Mouse (Mus musculus) hindbrain, embryonic 14.5 days (tissue): ENCODE measurements at regions not wholly inside any gene's neighbourhood (a gene's known extent, or its start where the extent isn't known, plus 50 kb on each side); places are given as distances from the start of the nearest gene placed in this dataset.

Experiments
- ATAC-seq: fragments of 200-750 bp; cut with Nextera tagmentation; 2 replicates; pipeline ENCODE4 v1.8.0; 2017; ENCODE audit warnings: moderate number of reproducible peaks, mild to moderate bottlenecking, moderate TSS enrichment, moderate library complexity; ENCODE audit not compliant: low FRiP score
- DNase-seq: peaks from one replicate; pipeline ENCODE4 v3.0.0-alpha.2; 2015; ENCODE audit warnings: low spot score
- H3K27ac ChIP-seq: fragments of 300-500 bp; sonication (generic); 2 replicates; pipeline ENCODE4 v1.5.1; 2014; ENCODE audit warnings: mild to moderate bottlenecking, moderate library complexity
- H3K27me3 ChIP-seq: fragments of 300-500 bp; sonication (generic); 2 replicates; pipeline ENCODE4 v1.6.1; 2014; ENCODE audit warnings: mild to moderate bottlenecking, low read length, mixed read lengths; ENCODE audit not compliant: control insufficient read depth, insufficient read depth
- H3K36me3 ChIP-seq: fragments of 300-500 bp; sonication (generic); replicated peaks from 2 replicates; pipeline ENCODE4 v1.6.1; 2014; ENCODE audit not compliant: control insufficient read depth, insufficient read depth
- H3K4me1 ChIP-seq: fragments of 300-500 bp; sonication (generic); replicated peaks from 2 replicates; pipeline ENCODE4 v1.6.1; 2014; ENCODE audit warnings: antibody characterized with exemption, low read length, mixed read lengths; ENCODE audit not compliant: control insufficient read depth, insufficient read depth
- H3K4me2 ChIP-seq: fragments of 300-500 bp; sonication (generic); replicated peaks from 2 replicates; pipeline ENCODE4 v1.6.1; 2014; ENCODE audit warnings: mild to moderate bottlenecking, moderate library complexity
- H3K4me3 ChIP-seq: fragments of 300-500 bp; sonication (generic); replicated peaks from 2 replicates; pipeline ENCODE4 v1.5.1; 2014; ENCODE audit warnings: mild to moderate bottlenecking, low read length
- H3K9ac ChIP-seq: fragments of 300-500 bp; sonication (generic); 2 replicates; pipeline ENCODE4 v1.6.1; 2014
- H3K9me3 ChIP-seq: fragments of 300-500 bp; sonication (generic); 2 replicates; pipeline ENCODE4 v1.6.1; 2016; ENCODE audit warnings: low read length; ENCODE audit not compliant: control insufficient read depth
- WGBS: fragments of 180-500 bp; shearing (Covaris S2); extraction: QIAGEN DNeasy Blood & Tissue Kit; methylation state at CpG from one replicate; pipeline ENCODE4 v1.1.7; 2014; 5-methylcytosine and 5-hydroxymethylcytosine counted together

GRCm38 (mm10) chr6:50775637-50776036, 121.4 kb upstream of the Npvf start:
- Histone ChIP-seq H3K9ac (peak overlapping the region; percentile 52; the same call in 1 of the 2 replicates), H3K4me3 (no peak overlapping the region), H3K9me3 (no peaks in the 10 kb centered on the region), H3K27ac (peak overlapping the region; percentile 97), H3K36me3 (no peaks in the 10 kb centered on the region), H3K4me2 (no peak overlapping the region), H3K4me1 (peaks cover 31% of the 10 kb centered on the region), H3K27me3 (no peaks in the 10 kb centered on the region)
- no peak for ATAC-seq
- WGBS, result 26% methylated on average over 4 of the region's 4 CpGs
- DNase-seq, result no peak

GRCm38 (mm10) chr6:50776236-50776832, 122.1 kb upstream of the Npvf start:
- Histone ChIP-seq H3K27me3 (no peaks in the 10 kb centered on the region), H3K27ac (peak overlapping the region; percentile 97), H3K36me3 (no peaks in the 10 kb centered on the region), H3K9me3 (no peaks in the 10 kb centered on the region), H3K4me2 (peak overlapping the region; percentile 34), H3K4me1 (peaks cover 31% of the 10 kb centered on the region), H3K4me3 (no peak overlapping the region), H3K9ac (peak overlapping the region; percentile 52)
- no peak for ATAC-seq
- WGBS, result 16% methylated on average over 11 of the region's 11 CpGs
- DNase-seq, result peak; percentile 37

GRCm38 (mm10) chr6:50776931-50777495, 122.8 kb upstream of the Npvf start:
- WGBS, result 3% methylated on average over 10 of the region's 10 CpGs
- Histone ChIP-seq H3K36me3 (no peaks in the 10 kb centered on the region), H3K4me2 (peak overlapping the region; percentile 34), H3K27ac (peak overlapping the region; percentile 97), H3K4me3 (no peak overlapping the region), H3K4me1 (peaks cover 31% of the 10 kb centered on the region), H3K9ac (peak overlapping the region; percentile 52), H3K9me3 (no peaks in the 10 kb centered on the region), H3K27me3 (no peaks in the 10 kb centered on the region)
- ATAC-seq (peak; percentile 89), DNase-seq (peak; percentile 78)

GRCm38 (mm10) chr6:50777827-50778226, 123.6 kb upstream of the Npvf start:
- 16% methylated on average over 4 of the region's 4 CpGs for WGBS
- Histone ChIP-seq H3K4me1 (peaks cover 31% of the 10 kb centered on the region), H3K4me3 (no peak overlapping the region), H3K4me2 (no peak overlapping the region), H3K36me3 (no peaks in the 10 kb centered on the region), H3K27me3 (no peaks in the 10 kb centered on the region), H3K27ac (peak overlapping the region; percentile 97), H3K9me3 (no peaks in the 10 kb centered on the region), H3K9ac (no peak overlapping the region)
- DNase-seq, result peak; percentile 33
- no peak for ATAC-seq

GRCm38 (mm10) chr6:50780677-50781076, 126.4 kb upstream of the Npvf start:
- no peak for DNase-seq
- 71% methylated on average over 3 of the region's 3 CpGs for WGBS
- peaks cover 40% of the 10 kb centered on the region for H3K4me1 ChIP-seq

GRCm38 (mm10) chr6:50781271-50781670, 127.0 kb upstream of the Npvf start:
- no peaks in the 10 kb centered on the region for H3K36me3 ChIP-seq
- WGBS, result 93% methylated on average over 10 of the region's 10 CpGs
- H3K4me2 ChIP-seq, result no peak overlapping the region
- peaks cover 34% of the 10 kb centered on the region for H3K4me1 ChIP-seq
- no peak overlapping the region for H3K9ac ChIP-seq
- H3K27me3 ChIP-seq, result no peaks in the 10 kb centered on the region
- H3K4me3 ChIP-seq, result no peak overlapping the region
- ATAC-seq (no peak), DNase-seq (no peak)
- H3K9me3 ChIP-seq, result no peaks in the 10 kb centered on the region
- H3K27ac ChIP-seq, result no peak overlapping the region

More at GRCm38 (mm10) chr6:50780677-50781076, 126.4 kb upstream of the Npvf start:
- H3K4me2 ChIP-seq, result no peak overlapping the region
- no peak overlapping the region for H3K9ac ChIP-seq
- no peak for ATAC-seq
- no peaks in the 10 kb centered on the region for H3K27me3 ChIP-seq
- no peak overlapping the region for H3K4me3 ChIP-seq
- no peak overlapping the region for H3K27ac ChIP-seq
- no peaks in the 10 kb centered on the region for H3K9me3 ChIP-seq
- no peaks in the 10 kb centered on the region for H3K36me3 ChIP-seq

- no peak for ATAC-seq
- H3K27ac ChIP-seq, result no peak overlapping the region
These were observed 128.0 kb upstream of the Npvf start for GRCm38 (mm10) chr6:50782221-50782620.

GRCm38 (mm10) chr6:50783494-50783893, 129.3 kb upstream of the Npvf start:
- WGBS, result 45% methylated on average over 10 of the region's 10 CpGs
- H3K27me3 ChIP-seq, result no peaks in the 10 kb centered on the region
- H3K4me3 ChIP-seq, result no peak overlapping the region
- no peaks in the 10 kb centered on the region for H3K36me3 ChIP-seq
- no peaks in the 10 kb centered on the region for H3K9me3 ChIP-seq
- H3K4me1 ChIP-seq, result peaks cover 14% of the 10 kb centered on the region
- DNase-seq, result peak; percentile 41
- ATAC-seq, result peak; percentile 62; the same call in 1 of the 2 replicates
- H3K9ac ChIP-seq, result peak overlapping the region; percentile 14; the same call in 1 of the 2 replicates
- H3K4me2 ChIP-seq, result no peak overlapping the region
- peak overlapping the region; percentile 53 for H3K27ac ChIP-seq

More at GRCm38 (mm10) chr6:50782221-50782620, 128.0 kb upstream of the Npvf start:
- Histone ChIP-seq H3K9ac (no peak overlapping the region), H3K4me3 (no peak overlapping the region), H3K4me1 (peaks cover 24% of the 10 kb centered on the region), H3K36me3 (no peaks in the 10 kb centered on the region), H3K4me2 (no peak overlapping the region), H3K9me3 (no peaks in the 10 kb centered on the region), H3K27me3 (no peaks in the 10 kb centered on the region)
- no peak for DNase-seq
- 75% methylated on average over 2 of the region's 2 CpGs for WGBS

GRCm38 (mm10) chr6:50784381-50784780, 130.1 kb upstream of the Npvf start:
- Histone ChIP-seq H3K36me3 (no peaks in the 10 kb centered on the region), H3K9ac (no peak overlapping the region), H3K27me3 (no peaks in the 10 kb centered on the region), H3K4me3 (no peak overlapping the region), H3K4me2 (no peak overlapping the region), H3K27ac (peak overlapping the region; percentile 53), H3K4me1 (peaks cover 14% of the 10 kb centered on the region), H3K9me3 (no peaks in the 10 kb centered on the region)
- no peak for ATAC-seq
- 76% methylated on average over 6 of the region's 6 CpGs for whole genome bisulfite sequencing
- DNase-seq, result no peak
